Mouse (Mus musculus): ENCODE measurements at regions not wholly inside any gene's neighbourhood (a gene's known extent, or its start where the extent isn't known, plus 50 kb on each side); places are given as distances from the start of the nearest gene placed in this dataset.
"Not testable (repeated sequence)": the region's sequence is repeated elsewhere in the genome, so short reads cannot be mapped to it uniquely, and the experiment has no call there.

DNA sequence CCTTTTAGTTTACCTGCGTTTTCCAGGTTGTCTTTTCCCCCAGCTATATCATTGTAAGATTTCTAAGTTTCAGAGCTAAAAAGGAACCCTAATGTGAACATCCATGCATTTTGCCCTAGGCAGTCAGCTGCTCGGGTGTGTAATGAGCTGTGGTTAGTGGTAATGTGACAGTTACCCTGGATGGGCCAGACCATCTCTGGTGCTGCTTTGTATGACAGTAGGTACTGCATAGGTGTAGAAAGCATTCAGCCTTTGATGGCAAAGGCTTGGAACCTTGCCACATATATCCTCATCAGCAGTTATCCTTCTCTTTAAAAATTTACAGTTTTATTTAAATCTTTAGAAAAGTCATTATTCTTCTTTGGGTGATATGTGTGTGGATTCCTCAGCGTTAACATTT, 222.5 kb downstream of the Dact1 start:
- no peak for DNase-seq (ENCODE audit: low spot score in 2 of 2)

DNA sequence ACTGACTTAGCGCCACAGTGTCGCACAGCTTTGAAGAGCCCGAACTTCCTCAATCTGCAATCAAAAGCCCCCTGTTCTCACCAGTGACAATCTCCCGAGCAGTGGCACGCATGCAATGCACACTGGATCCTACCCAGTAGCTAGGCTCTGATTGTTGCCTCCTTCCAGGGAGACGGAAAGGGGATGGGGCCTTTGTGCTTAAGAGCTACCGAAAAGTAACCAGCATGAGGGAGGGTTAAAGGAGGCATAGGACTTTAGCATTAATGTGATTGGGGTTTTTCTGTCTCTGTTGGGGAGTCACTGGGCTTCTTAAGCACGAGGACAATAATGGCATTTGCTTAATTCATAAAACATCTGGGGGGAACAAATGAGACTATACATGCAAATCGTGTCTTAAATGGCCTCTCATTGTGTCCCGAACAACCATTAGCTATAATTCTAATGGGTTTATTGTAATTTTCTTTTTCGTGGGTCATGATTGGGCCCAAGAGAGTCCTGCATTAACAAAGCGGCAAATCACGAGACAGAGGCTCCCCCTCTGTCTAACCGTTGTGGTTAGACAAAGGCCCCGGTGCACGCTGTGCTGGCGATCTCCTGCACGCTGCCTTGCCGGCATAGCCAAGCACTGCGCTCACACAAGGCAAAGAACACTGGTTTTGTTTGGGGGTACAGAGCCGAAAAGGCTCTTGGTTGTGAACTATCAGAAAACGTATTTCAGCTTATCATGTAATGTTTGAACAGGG, 223.2 kb downstream of the Dact1 start:
- no peak for DNase-seq (ENCODE audit: low spot score in 2 of 2)

DNA sequence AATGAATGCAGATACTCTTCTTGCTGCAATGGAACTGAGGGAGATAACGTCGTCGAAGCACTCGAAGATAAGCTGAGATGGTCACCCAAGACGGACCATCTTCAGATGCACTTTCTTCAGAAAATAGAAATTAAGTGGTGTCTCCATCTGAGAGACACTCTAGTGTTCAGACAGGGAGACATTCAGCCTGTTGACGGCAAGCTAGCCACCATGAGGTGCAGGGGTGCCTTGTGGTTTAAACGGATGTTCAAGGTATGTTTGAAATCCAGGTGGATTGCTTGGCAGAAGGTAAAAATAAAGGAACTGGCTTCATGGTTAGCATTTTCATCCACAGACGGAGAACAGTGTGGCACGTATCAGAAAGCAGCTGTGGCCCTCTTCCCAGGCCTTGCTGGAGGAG, 224.0 kb downstream of the Dact1 start:
- DNase-seq (ENCODE audit: low spot score in 2 of 2) = no peak

DNA sequence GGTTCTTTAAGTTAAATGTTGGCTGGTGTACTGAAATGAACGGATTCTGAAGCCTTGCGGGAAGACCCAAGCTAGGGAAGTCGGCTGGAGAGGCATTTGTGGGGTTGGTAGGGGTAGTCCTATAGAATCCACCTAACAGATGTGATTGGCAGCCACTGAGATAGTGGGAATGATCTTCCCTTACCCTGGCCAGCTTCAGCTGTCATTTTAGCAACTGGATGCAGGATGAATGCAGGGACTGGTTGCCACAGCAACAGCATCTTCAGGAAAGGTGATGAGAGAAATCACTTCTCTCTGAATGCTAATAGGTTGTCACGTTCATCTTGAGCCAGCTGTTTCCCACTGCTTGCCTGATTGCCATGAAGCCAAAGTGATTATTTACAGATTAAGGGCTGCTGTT, 224.5 kb downstream of the Dact1 start:
- no peak for DNase-seq (ENCODE audit: low spot score in 2 of 2)

DNA sequence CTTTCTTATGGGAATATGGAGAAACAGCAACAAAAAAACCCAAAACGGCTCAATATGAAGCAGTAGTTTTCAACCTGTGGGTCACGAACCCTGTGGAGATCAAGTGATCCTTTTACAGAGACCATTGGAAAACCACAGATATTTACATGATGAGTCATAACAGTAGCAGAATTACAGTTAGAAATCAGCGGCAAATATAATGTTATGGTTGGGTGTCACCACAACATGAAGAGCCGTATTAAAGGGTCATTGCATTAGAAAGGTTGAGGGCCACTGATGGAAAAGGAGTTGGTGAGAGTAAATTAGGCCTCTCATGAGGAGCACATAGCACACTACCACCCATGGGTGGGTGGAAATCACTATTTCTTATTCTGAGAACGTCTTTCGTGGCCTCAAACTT, 225.6 kb downstream of the Dact1 start:
- DNase-seq (ENCODE audit: low spot score in 2 of 2) = no peak

DNA sequence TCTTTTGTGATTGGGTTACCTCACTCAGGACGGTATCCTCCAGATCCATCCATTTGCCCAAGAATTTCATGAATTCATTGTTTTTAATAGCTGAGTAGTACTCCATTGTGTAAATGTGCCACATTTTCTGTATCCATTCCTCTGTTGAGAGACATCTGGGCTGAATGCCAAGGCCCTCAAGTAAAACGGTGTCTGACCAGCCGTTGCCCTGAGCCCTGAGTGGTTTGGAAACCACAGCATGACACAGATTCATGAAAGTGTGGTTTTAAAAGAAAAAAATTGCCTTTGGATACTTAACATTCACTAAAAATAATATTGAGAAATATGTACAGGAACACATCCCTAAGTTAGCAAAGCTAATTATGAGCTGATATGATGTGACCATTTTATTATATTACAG, 226.1 kb downstream of the Dact1 start:
- not testable (repeated sequence) for DNase-seq (ENCODE audit: low spot score in 2 of 2)

DNA sequence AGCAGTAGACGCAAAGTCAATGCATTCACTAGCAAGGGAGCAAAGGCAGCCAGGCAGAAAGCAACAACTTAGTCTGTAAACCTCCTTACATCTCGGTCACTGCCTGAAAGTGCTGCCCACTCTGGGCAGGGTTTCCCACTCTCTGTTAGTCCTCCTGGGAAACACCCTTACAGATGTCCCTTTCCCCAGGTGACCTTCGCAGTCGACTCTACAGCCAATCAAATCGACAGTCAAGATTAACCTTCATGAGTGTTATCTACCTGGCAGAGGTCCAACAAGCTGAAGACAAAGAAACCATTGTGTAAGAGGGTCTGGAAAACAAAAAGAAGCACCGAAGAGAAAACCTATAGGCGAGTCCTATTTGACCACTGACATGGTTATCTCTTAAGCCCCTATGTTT, 229.0 kb downstream of the Dact1 start:
- no peak for DNase-seq (ENCODE audit: low spot score in 2 of 2)

DNA sequence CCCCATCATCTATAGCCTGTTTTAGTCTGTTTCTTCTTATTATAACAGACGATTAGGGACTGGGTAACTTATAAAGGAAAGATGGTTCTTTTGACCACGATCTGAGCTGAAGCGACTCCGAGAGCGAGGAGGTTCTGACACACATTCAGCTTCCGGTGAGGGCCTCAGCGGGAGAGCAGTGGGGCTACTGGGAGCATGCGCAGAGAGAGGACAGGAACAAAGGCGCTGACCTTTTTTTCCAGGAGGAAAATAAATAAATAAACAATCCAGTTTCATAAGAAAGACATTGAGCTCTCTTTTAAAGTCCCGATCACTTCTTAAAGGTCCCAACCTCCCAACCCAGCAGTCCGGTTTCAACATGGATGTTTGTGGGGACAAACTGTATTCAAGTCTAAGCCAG, 230.6 kb downstream of the Dact1 start:
- no peak for DNase-seq (ENCODE audit: low spot score in 2 of 2)

DNA sequence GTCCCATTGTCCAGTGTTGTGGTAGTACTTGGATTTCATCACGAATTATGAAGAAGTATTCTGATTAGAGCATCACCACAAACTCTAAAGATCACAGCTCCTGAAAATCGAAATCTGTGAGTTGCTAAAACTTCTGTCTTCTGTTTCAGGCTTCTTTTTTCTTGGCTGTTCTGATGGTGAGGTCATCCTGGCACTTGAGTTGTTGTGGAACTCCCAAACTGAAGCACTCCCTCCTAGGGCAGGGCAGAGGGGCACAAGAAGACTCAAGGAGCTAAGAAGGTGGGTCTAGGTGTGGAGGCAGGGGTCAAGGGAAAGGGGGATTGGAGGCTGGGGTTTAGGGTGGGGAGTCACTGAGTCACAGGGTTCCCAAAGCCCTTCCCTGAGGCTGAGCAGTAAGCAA, 232.3 kb downstream of the Dact1 start:
- DNase-seq (ENCODE audit: low spot score in 2 of 2) = no peak

DNA sequence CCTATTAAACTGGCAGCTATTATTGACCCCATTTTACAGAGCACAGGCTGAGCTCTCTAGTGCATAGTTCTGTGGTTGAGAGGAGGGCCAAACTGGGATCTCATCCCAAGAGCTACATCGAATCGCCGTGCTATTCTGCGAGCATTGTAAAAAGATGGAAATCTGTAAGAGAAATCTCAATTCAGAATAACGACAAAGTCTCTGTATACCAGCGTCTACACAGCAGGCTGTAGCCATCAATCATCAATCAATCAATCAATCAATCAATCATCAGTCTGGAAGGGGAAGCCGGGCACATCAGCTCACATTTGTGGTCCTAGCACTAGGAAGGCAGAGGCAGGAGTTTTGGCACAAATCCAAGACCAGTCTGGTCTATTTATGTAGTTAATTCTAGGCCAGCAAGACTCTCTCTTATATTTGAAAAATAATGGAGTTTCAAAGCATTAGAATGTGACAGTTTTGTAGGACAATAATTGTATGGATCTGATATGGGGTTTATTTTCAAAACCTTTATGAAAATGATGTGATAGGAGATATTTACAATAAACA, 234.0 kb downstream of the Dact1 start:
- DNase-seq (ENCODE audit: low spot score in 2 of 2) = no peak

DNA sequence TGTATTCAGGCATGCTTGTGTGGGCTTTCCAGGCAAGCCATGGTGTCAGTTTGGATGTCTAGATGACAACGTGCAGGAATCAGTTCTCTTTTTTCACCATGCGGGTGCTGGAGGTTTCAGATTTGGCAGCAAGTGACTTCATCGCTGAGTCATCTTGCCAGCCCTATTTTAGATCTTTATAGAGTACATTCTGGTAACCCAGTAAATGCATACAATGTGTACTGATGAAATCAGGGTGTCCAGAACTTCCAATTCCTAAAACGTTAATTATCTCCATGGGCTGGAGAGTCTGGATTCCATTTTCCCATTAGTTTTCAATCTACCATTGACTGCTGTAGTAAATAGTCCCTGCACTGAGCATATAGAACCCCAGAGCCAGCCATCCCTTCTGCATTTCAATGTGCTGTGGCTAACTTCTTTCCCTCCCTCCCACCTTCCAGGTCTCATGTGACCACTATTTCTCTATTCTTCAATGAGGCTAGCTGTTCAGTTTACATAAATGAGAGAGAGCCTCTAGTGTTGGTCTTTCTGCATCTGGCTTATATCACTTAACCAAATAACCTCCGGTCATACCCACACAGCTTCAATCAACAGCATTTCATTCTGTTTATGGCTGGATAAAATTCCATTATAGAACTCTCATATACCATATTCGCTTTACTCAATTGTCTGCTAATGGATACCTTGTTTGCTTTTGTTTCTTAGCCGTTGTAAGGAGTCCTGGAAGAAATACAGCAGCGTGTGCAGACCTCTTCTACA, 234.9 kb downstream of the Dact1 start:
- peak in 1 of 2 experiments; percentile 30 for DNase-seq (ENCODE audit: low spot score in 2 of 2)

DNA sequence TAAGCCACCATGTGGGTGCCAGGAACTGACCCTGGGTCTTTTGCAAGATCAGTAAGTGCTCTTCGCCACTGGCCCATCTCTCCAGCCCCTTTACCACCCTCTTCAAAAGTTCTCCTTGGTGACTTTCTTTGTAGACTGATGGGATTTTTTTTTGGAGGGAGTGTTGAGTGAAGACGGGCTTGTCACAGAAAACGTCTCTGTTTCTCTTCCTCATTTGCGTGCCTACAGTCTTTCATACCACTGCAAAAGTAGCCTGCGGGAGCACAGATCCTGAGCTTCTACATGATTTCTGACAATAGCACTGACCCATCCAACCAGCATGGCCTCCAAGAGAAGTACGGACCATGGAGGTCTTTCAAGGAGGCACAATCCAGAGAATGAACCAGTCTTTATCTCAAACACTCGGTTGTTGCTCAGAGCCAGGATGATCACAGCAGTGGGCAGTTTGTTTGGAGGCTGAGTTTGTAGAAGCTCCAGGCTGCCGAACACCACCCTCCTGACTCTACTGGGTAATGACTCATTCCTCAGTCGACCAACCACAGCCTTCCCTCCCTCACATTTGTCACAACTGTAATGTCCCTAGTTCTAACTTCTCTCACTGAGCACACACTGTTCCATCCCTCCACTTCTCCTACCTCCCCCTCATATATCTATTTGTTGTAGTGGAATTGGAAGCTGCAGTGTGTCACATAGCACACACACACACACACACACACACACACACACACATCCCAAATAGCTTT, 237.0 kb downstream of the Dact1 start:
- no peak for DNase-seq (ENCODE audit: low spot score in 2 of 2)

DNA sequence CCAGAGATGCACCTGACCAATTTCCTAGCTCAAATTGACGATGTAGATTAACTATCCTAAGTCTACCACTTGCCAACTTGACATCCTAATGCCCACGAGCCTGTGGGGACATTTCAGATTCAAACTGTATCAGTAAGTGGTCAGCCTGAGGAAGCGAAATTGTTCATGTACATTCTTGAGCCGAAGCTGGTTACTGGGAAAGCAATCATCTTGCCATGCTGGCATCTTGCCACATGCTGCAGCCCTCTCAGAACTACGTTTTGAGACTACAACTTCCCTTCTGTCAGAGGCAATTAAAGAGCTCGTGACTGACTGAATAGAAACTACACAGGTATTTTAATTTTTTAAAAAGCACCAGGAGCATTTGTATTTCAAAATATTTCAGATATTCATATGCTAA, 239.7 kb downstream of the Dact1 start:
- DNase-seq (ENCODE audit: low spot score in 2 of 2) = no peak

DNA sequence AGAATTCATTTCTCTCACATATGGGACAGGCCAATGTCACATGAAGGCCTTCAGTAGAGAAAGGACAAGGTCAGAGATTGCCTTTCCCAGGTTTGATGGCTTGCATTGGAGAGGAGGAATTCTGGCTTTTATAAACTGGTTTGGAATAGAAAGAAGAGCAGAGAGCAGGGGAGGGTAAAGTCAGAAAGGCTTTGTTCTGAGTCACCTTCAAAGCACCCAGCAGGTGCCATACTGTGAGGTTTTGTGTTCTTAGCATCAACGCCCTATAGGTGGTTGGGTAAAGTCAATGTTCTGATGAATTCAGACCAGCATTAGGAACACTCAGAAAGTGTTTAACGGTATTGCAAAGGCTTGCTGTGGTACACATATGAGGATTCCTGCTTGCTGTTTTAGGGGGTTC, 244.5 kb downstream of the Dact1 start:
- no peak for DNase-seq (ENCODE audit: low spot score in 2 of 2)

DNA sequence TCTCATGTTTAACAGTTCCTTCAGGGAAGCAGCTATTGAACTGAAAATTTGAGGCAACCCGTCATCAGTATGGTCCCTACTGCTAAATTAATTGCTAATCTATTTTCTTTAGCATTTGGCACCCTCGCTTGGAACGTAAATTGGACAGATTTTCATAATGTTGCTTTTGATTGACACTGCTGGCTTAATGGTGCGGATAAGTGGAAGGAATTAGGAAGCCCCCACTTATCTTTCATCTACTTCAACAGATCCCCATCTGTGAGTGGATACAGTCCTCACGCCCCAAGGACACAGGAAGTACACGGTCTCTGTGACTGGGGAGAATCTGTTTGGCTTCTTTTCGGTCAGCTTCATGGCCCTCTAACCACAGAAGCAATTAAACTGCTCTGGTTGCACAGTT, 251.6 kb downstream of the Dact1 start:
- no peak for DNase-seq (ENCODE audit: low spot score in 2 of 2)

DNA sequence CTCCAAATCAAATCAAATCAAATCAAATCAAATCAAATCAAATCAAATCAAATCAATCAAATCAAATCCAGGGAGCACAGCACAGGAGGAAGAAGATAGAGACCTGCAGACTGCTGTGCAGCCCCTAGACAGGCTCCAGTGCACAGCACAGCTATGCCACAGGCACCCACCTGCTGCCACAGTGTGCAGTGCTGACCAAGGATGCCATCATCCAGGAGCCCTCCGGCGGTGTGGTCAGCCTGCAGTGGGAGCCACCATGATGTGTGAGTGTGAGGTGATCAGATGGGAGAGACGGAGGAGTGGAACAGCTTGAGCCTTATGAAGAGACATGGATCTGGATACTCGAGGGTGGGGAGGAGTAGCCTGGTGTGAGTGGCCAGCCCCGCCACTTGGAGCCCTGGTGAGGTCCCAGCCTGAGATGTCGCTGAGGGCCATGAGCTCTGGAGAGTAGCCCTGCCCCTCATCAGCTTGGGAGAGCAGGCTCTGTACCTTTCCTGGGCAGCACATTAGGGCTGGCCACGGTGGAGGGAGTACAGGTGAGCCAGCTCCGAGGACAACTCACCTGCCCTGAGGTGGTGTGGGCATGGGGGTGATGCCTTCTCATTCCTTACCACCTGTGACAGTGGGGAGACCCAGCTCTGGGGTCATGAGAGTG, 252.4 kb downstream of the Dact1 start:
- DNase-seq (ENCODE audit: low spot score in 2 of 2) = no peak

DNA sequence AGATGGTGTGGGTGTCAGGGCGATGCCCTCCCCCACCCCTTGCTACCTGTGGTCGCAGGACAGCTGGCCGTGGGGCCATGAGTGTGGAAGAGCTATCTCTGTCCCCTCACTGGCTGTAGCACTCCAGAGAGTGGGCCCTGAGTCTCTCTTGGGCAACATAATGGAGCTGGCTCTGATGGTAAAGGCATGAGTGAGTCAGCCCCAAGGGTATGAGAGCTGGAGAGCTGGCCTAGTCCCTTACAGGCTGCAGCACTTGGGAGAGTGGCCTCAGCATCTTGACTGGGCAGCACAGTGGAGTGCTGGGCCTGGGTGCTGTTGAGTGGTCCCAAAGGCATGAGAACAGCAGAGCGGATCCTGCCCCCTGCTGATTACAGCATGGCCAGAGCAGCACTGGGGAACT, 253.5 kb downstream of the Dact1 start:
- no peak for DNase-seq (ENCODE audit: low spot score in 2 of 2)

DNA sequence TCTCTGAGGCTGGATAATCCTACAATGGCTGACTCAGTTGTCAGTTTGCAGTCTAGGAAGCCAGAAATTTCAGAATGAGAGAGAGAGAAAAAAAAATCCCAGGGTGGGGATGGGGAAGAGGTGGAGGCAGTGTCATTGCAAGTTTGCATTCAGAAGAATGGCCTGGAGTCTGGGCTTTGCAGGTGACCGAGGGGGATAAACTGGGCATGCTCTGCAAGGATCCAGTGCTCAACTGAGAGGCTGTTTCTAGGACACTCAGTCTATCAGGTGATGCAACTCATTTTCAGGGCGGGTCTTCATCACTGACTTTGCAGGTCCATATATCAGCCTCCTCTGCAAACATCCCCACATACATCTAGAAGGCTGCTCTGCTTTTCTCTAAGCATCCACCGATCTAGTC, 256.7 kb downstream of the Dact1 start:
- no peak for DNase-seq (ENCODE audit: low spot score in 2 of 2)

DNA sequence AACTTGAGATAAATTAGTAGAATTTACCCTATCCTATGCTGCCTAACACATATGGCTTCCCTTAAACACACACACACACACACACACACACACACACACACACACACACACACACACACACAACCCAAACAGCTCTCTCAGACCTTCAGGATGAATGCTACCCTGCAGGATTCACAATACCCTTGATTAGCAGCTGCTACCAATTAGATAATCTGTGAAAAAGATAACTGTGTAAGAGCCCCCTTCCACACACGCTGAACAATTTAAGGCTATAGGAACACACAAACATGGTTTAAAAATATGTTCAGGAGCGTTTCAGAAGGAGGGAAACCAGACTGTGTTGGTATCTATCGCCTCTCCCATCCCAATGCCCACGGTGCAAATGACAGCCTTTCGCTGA, 258.6 kb downstream of the Dact1 start:
- no peak for DNase-seq (ENCODE audit: low spot score in 2 of 2)

DNA sequence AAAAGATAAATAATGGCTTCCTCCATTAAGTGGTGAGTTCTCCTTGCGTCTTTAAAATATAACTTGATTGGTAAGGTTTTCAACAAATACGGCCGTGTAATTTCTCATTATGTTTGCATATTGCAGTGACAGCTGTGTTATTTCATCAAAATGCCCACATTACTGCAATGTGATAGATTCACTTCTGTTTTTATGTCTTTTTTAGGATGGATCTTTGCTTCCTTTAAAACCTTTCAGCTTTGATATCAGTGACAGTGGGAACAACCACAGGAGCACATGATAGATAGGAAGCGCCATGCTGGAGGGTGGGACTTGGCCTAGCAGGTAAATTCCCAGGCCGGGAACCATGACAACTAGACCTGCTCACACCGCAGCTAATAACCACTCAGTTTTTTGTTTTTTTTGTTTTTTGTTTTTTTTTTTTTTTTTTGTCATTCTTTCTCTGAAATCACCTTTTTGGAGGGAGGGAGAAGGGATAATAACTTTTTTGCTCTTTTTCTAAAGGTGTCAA, 259.3 kb downstream of the Dact1 start:
- no peak for DNase-seq (ENCODE audit: low spot score in 2 of 2)

DNA sequence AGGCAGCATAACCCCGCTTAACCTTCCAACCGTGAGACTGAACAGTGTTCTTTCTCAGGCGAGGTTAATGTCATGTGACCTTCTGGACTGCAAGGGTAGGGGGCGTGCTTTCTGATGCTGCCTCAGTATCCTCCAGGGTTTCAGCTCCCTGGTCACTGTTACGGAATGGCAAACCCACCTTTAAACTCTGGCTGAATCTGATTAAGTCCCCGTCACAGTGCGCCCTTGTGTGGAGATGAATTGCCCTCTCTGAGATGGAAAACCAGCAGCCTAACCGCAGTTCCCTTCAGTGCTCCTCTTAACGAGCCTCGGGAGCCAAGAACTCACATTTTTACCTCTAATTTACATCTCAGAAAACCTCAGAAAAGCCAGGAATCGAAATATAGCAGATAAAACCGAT, 260.0 kb downstream of the Dact1 start:
- no peak for DNase-seq (ENCODE audit: low spot score in 2 of 2)

DNA sequence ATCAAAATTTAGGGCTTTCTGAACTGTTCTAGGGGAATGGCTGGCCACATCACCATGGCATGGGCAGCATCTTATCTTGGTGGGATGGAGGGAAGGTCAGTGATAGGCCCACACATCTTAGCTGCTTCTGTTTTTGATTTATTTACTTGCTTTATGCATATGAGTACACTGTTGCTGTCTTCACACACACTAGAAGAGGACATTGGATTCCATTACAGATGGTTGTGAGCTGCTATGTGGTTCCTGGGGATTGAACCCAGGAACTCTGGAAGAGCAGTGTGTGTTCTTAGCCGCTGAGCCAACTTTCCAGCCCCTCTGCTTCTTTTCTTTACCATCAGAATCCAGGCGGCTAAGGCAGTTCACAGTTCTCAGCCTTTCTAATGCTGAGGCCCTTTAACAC, 260.4 kb downstream of the Dact1 start:
- DNase-seq (ENCODE audit: low spot score in 2 of 2) = no peak

All from frontal cortex, postnatal 10 days (tissue).